Mouse (Mus musculus): Measurements from ENCODE around the gene Olfr1336.
A peak's percentile ranks its signal among the peaks of the same experiment; 100 is the strongest.
"Not testable (repeated sequence)": the region's sequence is repeated elsewhere in the genome, so short reads cannot be mapped to it uniquely, and the experiment has no call there.

The Olfr1336 gene

GRCm38 (mm10) chr7:6455868-6456267, at the start of gene Olfr1336:
TSS of gene Olfr1336 (plus strand) at chr7:6456168.
- DNase-seq: no peak

GRCm38 (mm10) chr7:6410043-6410442, 45.9 kb upstream of the Olfr1336 start, which contains the start of gene Gm20715:
TSS of gene Gm20715 (plus strand) at chr7:6410277.
- DNase-seq: peak; percentile 73

GRCm38 (mm10) chr7:6414626-6415441, 41.1 kb upstream of the Olfr1336 start:
- peak; percentile 32 for DNase-seq

GRCm38 (mm10) chr7:6415442-6415787, 40.6 kb upstream of the Olfr1336 start:
- DNase-seq: no peak

GRCm38 (mm10) chr7:6419894-6420293, 36.1 kb upstream of the Olfr1336 start:
- no peak for DNase-seq

- DNase-seq: no peak
Observed at GRCm38 (mm10) chr7:6429381-6429780, 26.6 kb upstream of the Olfr1336 start.

GRCm38 (mm10) chr7:6430342-6430741, 25.6 kb upstream of the Olfr1336 start:
- DNase-seq: no peak

GRCm38 (mm10) chr7:6438388-6438787, 17.6 kb upstream of the Olfr1336 start, which contains the start of gene Olfr1344:
TSS of gene Olfr1344 (plus strand) at chr7:6438688.
- no peak for DNase-seq

- no peak for DNase-seq
Observed at GRCm38 (mm10) chr7:6441173-6441572, 14.8 kb upstream of the Olfr1336 start.

GRCm38 (mm10) chr7:6447771-6448170, 8.2 kb upstream of the Olfr1336 start:
- no peak for DNase-seq

- no peak for DNase-seq
Observed at GRCm38 (mm10) chr7:6456399-6456798, 431 bp downstream of the Olfr1336 start.

GRCm38 (mm10) chr7:6466951-6467350, 11.0 kb downstream of the Olfr1336 start, which contains the start of gene Olfr1346:
TSS of gene Olfr1346 (plus strand) at chr7:6467101.
- DNase-seq: no peak

GRCm38 (mm10) chr7:6477633-6478032, 21.7 kb downstream of the Olfr1336 start:
- DNase-seq: not testable (repeated sequence)

- DNase-seq: no peak
Observed at GRCm38 (mm10) chr7:6486841-6487240, 30.9 kb downstream of the Olfr1336 start, which contains the start of gene Olfr5. TSS of gene Olfr5 (minus strand) at chr7:6486941.

GRCm38 (mm10) chr7:6499655-6500054, 43.7 kb downstream of the Olfr1336 start, which contains the start of gene Olfr1347:
TSS of gene Olfr1347 (minus strand) at chr7:6499755.
- DNase-seq: no peak

- no peak for DNase-seq
Observed at GRCm38 (mm10) chr7:6508648-6509047, 52.7 kb downstream of the Olfr1336 start, which contains the start of gene Olfr1348. TSS of gene Olfr1348 (minus strand) at chr7:6508748.
